Mouse (Mus musculus) lung, adult 2 months (tissue): Measurements from ENCODE around the gene Emp1.

Experiments
- CTCF ChIP-seq: fragments of 200-500 bp; IDR thresholded peaks from 2 replicates; pipeline ENCODE4 v1.5.1; 2011; ENCODE audit warnings: mild to moderate bottlenecking, low read length, control low read depth; ENCODE audit not compliant: insufficient read depth
- POLR2A ChIP-seq: fragments of 200-500 bp; IDR thresholded peaks from 2 replicates; pipeline ENCODE4 v1.6.1; 2011; ENCODE audit warnings: low read depth, mild to moderate bottlenecking, control low read depth, low read length, borderline replicate concordance; ENCODE audit errors: extremely low read depth

DNA sequence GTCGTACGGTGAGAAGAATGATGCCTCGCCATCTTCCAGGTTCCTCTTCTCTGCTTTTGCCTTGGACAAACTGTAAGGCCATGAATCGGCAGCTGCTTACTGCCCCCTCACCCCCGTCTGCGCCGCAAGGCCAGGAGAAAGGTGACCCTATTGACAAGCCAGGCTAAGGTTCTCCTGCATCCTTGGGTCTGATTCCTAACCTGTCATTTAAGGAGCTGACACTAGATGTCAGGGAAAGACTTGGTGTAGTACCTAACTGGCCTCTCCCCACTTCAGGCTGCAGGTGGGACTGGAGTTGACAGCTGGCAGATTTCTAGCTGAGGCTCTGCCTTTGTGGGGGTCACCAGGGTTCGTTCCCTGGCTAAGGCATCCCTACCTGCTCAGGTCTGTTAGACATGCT, 35.4 kb downstream of the Emp1 start:
- no peak for TF ChIP-seq POLR2A
- TF ChIP-seq CTCF, result no peak
